Mouse (Mus musculus) stomach, postnatal 0 days (tissue): ENCODE measurements around the gene Efcab2.

Source experiments
- CTCF ChIP-seq: IDR thresholded peaks from 2 replicates; pipeline ENCODE4 v1.5.1; 2016; ENCODE audit warnings: antibody characterized with exemption, low read depth, mild to moderate bottlenecking, moderate library complexity
- EP300 ChIP-seq: optimal IDR thresholded peaks from 2 replicates; pipeline ENCODE3; 2016; ENCODE audit warnings: antibody characterized with exemption

GRCm38 (mm10) chr1:178405445-178405911 lies 407 bp upstream of the Efcab2 start:
- TF ChIP-seq CTCF = no peak
- TF ChIP-seq EP300 = no peak
